Mouse (Mus musculus) inflammation-experienced regulatory T-cells, adult 6 months (primary cell): ENCODE data around the gene F2rl1. TPM values are rescaled to one million over a fixed set of nuclear protein-coding genes. Genes with fewer than 3 reads are reported as not detected.
A peak's percentile ranks its signal among the peaks of the same experiment; 100 is the strongest.

ENCODE experiments used
- ATAC-seq: one replicate; pipeline ENCODE4 v1.8.0; 2017
- polyA plus RNA-seq, 3 experiments: library from polyadenylated mRNA; unstranded; fragments of 100-300 nt; shearing (Covaris generic); gene quantifications; one replicate each; pipeline ENCODE4 v1.2.1; 2017

The F2rl1 gene
- polyA plus RNA-seq, result 10 to 100 TPM; 11.0 to 24.6 (median 12.1) TPM

DNA sequence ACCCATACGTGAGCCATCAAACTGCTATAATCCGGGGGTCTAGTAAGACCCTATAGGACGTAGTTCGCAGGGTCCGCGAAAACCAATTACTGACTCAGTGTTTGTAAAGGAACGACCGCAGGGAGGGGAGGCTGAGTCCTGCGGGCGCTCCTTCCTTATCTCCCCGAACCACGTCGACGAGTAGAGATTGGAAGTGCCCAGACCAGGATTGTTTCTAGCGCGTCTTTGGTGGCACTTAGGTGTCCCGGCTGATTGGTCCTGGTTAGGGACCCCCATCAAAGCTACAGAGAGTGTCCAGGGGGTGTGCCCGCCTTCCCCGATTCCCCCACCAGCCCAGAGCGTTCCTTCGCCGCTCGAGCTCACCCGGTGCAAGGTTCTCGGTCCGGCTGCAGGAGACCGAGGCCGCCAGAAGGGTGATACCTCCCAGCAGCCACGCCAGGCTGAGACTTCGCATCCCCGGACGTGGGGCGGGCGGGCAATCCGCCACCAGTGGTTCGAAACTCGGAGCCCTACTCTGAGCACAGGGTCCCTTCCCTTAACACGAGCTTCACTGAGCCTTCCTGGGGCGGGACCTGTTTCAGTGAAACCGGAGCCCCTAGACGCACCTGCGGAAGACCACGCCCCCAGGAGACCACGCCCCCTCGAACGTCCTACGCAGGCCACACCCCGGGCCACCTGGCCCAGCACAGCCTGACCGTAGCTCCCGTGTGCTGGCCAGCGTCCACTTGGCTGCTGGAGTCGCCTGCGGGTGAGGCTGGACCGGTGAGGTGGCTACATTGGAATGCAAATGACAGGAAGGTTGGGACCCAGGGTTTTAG lies at the start of gene F2rl1:
F2rl1 (minus strand) TSS at position 554 of the 818 bp plus-strand sequence.
- peak; percentile 49 for ATAC-seq

DNA sequence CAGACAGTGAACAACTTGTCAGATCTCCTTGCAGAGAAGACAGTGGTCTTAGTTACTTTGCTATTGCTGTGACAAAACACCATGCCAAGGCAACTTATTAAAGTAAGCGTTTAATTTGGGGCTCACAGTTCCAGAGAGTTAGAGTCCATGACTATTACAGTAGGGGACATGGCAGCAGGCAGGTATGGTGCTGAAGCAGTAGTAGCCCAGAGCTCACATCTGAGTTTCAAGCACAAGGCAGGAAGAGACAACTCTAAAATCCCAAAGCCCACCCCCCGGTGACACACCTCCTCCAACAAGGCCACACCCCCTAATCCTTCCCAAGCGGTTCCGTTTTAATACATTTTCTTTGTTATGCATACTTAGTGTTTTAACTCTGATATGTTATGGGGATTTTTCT lies 45.9 kb upstream of the F2rl1 start:
- no peak for ATAC-seq

DNA sequence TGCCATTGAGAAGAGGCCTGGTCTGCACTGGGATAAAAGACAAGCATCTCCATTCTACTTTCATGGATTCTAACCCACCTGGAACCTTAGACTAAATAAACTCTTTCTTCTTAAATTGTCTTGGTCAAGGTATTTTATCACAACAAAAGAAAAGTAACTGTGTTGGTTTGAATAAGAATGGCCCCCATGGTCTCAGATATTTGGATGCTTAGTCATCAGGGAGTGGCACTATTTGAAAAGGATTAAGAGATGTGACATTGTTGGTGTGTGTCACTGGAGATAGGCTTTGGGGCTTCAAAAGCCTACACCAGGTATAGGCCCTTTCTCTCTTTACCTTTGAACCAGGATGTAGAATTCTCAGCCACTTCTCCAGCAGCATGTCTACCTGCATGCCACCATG lies 44.3 kb upstream of the F2rl1 start:
- ATAC-seq, result no peak

DNA sequence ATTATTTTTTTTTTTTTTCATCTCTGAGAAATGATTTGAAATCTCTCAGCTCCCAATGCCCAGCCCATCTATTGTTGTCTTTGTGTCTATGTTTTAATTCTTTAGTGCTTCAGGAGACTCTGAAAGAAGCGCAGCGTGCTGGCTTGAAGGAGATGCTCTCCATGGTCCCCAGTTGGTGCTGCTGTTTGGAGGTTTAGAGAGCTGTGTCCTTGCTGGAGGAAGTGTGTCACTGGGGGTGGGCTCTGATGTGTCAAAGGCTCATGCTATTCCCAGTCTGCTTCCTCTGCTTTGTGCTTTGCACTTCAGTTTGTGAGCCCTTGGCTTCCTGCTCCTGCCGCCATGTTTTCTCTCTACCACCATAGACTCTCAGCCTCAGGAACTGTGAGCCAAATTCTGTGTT lies 43.3 kb upstream of the F2rl1 start:
- ATAC-seq, result no peak

DNA sequence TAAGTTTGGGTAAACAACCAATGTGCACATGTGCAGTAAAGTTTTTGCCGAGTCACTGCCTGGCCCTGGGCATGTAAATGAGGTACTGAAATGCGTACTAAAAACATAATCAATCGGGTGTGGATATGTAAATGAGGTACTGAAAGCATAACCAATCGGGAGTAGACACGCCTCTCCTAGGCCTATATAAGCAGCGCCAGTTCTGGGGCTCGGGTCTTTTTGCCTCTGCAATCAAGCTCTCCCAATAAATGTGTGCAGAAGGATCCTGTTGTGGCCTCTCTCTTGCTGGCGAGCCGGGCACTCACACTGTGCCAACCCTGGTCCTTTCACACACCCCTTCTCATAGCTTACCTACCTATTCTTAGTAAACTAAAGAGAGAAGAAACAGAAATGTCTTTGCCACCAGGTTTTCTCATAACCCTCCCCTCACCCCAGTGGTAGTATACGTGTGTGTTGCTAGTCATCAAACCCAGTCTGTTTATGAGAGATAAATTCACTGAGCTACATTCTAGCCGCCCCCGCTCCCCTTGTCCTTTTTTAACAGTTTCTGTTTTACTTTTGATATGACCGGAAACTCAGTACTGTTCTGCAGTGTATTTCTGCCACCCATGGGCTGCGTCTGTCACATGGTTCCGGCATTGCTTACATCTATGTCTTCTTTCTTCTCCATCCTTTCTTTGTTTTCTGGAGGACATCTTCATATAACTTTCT lies 42.0 kb upstream of the F2rl1 start:
- ATAC-seq, result peak; percentile 96

DNA sequence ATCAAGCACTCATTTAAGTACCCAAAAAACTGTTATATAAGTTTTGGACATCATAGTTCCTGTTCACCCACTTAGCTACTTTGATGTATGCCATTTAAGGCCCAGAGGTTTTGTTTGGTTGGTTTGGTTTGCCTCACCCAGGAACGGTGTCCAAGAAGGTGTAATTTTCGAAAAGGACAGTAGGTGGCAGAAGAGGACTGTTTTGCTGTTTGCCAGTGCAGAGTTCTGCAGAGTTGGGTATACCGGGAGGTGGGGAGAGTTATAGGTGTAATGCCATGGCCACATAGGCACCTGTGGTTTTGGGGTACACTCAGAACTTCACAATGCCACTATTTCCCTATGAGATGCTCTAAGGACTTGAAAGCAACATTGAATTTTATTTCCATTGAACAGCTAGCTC lies 38.7 kb upstream of the F2rl1 start:
- ATAC-seq, result peak; percentile 71

DNA sequence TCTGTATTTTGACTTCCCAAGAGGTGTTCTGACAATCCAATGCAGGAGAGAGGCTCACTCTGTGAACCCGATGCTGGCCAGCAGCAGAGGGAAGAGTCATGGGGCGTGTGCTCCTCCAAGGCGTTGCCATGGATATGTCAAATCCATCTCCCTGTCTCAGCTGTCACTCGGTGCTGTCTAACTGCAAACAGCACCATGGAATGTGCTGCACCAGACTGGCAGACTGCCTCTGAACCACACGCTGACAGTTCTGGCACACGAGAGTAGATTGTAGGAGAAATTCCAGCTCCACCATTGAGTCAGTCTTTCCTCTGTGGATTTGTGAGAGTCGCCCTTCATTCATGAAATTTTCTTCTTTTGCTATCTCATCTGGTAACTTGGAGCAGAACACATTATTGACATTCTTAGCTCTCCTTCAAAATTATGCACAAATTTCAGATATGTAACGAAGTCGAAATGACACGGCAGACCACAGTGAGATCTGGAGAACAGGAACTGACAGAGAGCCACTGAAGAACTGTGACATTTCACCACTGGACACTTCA lies 38.1 kb upstream of the F2rl1 start:
- ATAC-seq, result no peak

DNA sequence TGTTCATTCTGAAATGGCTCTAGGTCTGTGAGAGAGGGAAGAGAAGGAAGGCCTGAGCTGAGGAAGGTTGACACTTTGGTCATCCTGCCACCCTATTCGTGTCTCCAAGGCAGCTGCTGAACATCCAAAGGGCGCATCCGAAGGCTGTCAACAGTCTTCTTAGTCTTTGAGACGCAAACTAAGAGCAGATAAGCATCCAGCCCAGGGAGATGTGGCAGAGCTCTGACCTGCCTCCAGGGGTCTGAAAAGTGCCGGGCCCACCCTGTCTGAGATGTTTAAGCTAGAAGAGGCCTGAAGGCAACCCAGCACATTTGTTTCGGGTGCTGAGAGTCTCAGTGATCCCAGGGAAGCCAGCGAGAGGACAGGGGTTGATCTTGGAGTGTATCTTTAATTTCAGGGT lies 32.3 kb upstream of the F2rl1 start:
- no peak for ATAC-seq

DNA sequence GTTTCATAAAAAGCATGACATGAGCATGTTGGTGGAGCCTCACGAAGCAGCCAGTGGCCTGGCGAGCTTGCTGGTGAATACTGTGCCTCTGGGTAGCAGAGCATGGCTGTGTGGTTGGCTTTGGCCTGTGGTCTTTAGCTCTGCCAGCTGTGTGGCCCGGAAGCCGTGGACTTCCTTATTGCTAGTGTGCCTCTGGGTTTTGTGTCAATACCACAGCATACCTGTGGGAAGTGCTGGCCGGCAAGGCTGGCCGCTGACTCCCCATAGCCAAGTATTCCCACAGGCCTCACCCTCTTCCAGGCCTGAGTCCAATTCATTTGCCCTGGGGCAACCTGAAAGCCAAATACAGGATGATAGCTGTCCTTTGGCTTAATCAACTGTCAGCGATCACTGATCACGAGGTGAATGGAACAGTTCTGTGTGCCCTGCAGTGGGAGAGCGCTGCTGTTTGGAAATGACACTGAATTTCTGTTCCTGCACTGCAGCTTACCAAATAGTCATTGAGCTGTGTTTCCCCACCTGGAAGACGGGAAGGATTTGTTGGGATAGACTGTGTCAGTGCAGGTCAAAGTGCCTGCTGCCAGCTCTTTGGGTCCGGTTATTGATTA lies 29.0 kb upstream of the F2rl1 start:
- no peak for ATAC-seq

DNA sequence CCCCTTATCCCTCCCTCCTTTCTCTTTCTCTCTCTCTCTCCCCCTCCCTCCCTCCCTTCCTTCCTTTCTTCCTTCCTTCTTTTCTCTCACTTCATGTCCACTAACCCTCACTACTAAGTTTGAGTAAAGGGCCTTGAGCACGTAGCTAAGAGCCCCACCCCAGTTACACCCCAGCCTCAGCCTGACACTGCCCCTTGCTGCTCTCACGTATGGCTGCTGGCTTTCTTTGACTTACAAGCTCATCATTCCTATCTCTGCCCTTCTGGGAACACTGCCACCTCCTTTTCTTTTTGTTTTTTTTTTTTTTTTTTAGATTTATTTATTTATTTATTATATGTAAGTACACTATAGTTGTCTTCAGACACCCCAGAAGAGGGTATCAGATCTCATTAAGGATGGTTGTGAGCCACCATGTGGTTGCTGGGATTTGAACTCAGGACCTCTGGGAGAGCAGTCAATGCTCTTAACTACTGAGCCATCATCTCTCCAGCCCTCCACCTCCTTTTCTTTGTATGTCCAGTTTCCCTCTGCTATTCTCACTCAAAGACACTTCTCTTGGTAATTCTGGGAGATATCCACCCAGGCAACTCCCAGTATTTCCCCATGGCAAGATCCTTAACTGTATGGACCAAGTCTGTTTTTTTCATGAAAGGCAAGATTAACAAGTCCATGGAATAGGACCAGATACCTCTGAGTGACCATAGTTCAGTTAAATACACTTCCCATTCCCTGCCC lies 25.8 kb upstream of the F2rl1 start:
- no peak for ATAC-seq

DNA sequence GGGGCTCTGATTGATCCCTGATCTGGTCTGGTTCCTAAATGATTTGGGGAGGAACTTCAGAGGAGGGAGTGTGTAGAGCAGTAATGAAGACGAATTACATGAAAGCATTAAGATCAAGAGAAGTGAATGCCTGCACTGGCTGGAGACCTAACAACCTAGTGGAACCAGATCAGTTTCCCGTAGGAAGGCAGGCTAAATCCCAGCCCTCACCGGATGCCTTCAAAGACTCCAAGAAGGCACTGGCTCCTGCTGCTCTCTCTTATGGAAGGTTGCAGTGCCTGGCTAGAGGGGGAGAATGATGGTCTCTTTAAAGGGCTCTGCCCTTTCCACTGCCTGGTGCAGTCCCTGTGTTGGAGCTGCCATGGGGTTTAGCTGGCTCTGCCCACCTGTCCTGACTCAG lies 24.4 kb upstream of the F2rl1 start:
- ATAC-seq, result no peak

DNA sequence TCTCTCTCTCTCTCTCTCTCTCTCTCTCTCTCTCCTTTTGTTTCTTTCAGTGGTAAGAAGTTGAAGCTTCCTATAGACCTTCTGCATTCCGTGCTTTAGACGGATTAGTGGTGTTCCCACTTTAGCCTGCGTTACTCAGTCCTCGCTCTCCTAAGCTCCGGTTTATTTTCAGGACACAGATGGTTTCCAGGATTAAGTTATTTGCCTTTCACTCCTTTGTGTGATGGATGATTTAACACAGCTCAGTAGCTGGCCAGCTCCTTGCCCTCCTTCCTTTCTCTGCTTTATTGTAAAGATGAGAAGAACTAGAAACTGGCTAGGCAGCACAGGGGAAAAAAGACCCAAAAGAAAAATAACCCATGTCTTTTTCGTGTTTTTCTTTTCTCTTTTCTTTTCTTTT lies 23.8 kb upstream of the F2rl1 start:
- ATAC-seq, result no peak

DNA sequence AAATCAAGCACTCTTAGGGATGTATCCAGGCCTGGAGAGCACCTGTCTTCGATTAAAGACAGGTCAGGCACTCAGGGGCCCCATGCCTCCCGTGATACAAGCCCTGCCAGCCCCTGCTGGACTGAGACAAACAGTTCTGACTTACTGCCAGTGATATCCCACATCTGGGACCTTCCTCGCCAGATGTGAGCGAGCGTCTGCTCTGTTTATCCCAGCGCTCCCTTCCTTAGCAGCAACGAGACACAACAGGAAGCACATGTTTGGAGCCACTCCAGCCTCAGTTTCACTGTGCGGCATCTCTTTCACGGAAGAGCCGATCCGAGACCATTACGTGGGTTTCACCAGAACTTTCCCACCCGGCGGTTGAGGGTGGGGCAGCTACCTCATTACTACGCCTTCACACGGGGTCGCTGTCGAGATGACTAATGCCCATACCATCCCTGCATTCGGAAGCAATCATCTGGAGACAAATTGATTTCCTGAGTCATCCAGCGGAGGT lies 23.3 kb upstream of the F2rl1 start:
- peak; percentile 52 for ATAC-seq

DNA sequence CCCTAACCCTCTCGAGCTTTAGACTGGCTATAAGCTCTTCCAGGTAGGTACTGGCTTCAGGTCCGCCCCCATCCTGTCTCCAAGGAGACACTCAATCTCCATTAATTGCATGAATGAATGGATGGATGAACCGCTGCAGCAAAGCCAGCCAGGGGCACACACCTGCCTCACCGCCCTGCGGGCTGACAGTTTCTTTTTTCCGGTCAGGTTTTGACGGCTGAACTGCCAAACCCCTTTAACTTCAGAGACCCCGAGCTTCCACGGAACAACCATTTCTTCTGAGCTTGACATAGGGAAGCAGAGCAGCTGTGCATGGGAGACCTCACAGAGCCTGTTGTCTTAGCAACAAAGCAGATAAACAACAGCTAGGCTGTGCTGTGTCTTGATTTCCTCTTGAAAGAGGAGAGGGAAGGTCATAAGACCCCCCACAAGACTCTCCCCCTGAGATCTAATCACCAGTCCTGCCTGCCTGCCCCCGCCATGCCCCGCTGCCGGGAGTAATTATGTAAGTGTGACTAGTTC lies 22.1 kb upstream of the F2rl1 start:
- no peak for ATAC-seq

DNA sequence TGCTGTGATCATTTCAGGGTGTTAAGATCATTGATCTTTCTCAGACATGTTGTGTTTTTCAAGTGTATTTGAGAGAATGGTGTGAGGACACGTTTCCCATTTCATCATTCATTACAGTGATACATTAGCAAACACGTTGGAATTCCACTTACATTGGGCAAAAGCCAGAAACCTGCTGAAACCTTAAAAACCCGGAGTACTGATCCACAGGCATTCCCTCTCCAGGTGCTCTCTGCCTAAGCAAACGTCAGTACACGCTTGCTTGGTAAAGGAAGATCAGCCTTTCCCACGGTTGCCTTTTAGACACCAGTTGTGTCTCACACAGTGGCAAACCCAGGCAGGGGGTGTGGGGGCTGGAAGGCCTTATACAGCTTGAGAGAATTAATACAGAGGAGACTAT lies 21.2 kb upstream of the F2rl1 start:
- no peak for ATAC-seq

DNA sequence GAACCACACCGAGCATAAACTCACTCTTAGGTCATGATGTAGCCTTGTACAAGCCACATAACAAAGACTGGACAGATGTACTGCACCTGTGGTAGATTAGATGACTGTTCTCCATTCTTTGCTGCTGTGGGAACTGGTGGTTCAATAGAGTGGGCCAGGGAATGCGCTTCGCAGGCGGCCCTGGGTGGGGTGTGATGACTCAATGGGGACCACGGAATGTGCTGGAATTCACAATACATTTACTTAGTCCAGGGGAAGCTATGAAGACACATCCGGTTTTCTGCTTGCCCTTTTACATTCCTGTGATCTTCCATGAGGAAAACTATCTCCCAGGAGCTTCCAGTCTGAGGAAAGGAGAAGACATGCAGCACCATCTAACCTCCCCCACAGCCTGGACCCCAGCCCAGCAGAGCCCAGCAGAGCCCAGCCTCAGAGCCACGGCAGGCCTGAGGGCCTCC lies 20.7 kb upstream of the F2rl1 start:
- ATAC-seq, result no peak

DNA sequence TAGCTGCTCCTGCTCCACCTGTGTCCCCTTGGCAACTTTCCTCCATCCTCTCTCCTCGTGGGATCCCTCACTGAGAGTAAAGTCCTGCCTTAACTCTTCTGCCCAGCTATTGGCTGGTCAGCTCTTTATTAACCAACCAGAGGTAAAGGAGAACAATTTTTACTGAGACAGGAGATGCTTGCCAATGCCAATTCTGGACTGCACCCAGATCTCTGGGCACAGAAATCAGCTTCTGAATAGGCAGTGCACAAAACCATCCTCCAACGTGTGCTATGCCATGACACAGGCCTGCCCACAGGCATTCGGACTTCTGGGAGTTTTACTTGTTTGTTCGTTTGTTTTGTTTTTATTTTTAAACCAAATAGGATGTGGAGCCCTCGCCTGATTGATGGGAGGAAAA lies 13.0 kb upstream of the F2rl1 start:
- ATAC-seq, result no peak

DNA sequence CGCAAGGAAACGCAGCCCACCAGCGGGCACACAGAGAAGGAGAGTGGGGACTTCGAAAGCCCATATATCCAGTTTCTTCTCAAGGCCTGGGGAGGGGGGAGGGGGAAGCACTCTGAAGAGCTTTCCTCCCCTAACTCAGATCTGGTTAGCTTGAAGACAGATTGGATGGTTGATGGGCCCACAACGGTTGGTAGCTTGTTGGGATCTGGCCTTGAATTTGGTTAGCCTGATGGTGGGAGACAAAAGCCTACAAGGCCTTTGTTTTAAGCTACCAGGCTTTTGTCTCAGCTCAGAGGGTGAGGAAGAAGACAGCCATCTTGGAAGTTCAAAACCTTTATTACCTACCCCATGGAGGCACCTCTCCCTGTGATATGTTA lies 11.1 kb upstream of the F2rl1 start:
- ATAC-seq, result no peak

DNA sequence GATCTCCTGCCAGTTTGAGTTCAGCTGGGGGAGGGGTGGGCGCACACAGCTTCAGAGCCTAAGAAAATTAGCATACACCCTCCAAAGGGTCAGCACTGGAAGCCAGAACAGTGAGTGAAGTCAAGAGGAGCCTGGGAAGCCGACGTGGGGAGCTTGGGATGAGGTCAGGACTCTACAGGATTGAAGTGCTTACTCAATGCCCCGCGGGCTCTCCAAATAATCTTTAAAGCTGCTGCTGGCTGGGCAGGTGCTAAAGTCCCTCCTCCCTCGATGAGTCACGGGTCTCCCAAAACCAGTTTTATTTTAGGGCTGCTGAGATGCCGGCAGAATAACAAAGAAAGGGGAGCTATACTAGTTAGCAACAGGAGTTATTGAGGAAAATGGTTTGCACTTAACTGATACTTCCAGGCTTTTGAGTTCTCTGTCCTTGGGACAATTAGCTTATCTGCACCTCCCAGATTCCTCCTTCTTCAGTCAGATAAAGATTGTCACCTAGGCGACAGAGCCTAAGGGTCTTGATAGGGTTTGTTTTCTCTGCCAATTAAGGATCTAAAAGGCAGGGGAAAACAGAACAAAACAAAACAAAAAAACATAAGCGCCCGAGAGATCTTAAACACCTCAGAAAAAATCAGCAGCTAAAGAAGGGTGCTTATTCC lies 10.6 kb upstream of the F2rl1 start:
- ATAC-seq, result no peak

DNA sequence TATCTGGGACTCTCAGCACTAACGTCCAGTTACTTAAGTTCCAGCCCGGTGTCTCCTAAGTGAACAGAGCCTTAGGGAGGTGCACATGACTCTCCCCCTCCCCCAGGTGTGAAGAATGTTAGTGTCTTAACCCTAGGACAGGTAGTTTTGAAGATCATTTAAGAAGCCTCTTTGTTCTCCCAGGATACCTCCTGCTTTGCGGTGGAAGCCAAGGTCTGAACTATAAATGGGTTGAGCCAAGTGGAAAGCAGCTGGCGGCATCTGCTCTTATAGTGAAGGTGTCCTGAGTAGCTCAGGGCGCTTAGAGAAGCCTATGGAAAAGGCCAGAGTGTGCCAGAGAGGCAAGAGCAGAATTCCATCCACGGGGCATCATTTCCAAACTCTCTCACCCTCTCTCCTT lies 10.0 kb upstream of the F2rl1 start:
- no peak for ATAC-seq

DNA sequence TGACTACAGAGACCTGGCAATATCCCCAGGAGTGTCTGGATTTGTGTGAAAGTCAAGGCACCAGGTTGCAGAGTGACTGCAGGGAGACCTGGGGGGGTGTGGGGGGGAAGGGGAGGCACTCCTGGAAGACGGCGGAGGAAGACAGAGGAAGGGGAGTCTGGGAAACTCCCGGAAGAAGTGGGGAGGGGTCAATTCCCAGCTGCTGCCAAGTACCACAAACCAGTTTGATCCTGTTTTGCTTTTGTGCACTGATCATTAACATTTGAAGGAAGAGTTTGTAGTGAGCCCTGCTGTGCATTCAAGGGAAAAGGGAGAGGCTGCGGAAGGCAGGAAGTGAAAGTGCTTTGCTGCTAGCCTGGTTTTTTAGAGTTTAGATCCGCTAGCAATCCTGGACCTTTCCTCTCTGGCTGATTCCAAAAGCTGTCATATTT lies 9.1 kb upstream of the F2rl1 start:
- no peak for ATAC-seq

DNA sequence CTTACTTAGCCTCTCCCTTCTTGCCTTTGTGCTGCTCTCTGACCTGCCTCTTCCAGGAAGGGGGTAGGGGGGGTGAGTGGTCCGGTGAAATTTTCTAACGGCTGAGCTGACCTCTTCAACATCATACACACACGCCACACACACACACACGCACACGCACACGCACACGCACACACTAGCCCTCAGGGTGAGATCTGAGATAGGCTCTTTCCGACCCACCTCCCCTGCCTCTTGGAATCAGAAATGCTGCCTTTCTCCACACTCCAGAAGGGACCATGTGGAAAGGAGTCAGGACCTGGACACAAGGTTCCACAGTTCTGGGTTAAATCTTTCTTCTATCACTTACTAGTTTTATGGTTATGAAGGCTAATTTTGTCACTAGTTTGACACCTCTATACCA lies 8.6 kb upstream of the F2rl1 start:
- ATAC-seq, result no peak
